Mouse (Mus musculus) small intestine, adult 2 months (tissue): ENCODE measurements around the gene Foxp4. TPM values are rescaled to one million over a fixed set of nuclear protein-coding genes. Genes with fewer than 3 reads are reported as not detected.

ENCODE experiments used
- H3K27ac ChIP-seq: fragments of 200-500 bp; 2 replicates; pipeline ENCODE4 v1.5.1; 2012; ENCODE audit warnings: low read depth, low read length, control low read depth, inconsistent platforms; ENCODE audit not compliant: insufficient read depth
- H3K27me3 ChIP-seq: fragments of 200-500 bp; 2 replicates; pipeline ENCODE4 v1.6.1; 2012; ENCODE audit warnings: mild to moderate bottlenecking, moderate library complexity, low read length, inconsistent platforms; ENCODE audit not compliant: control insufficient read depth, insufficient read depth
- H3K36me3 ChIP-seq: fragments of 200-500 bp; 2 replicates; pipeline ENCODE4 v1.6.1; 2012; ENCODE audit warnings: mild to moderate bottlenecking, low read length, control low read depth, inconsistent platforms; ENCODE audit not compliant: control insufficient read depth, insufficient read depth
- H3K4me1 ChIP-seq: fragments of 200-500 bp; 2 replicates; pipeline ENCODE4 v1.6.1; 2012; ENCODE audit warnings: low read length, inconsistent platforms, mixed read lengths; ENCODE audit not compliant: control insufficient read depth, insufficient read depth, insufficient read length
- H3K4me3 ChIP-seq: fragments of 200-500 bp; 2 replicates; pipeline ENCODE4 v1.5.1; 2012; ENCODE audit warnings: low read depth, mild to moderate bottlenecking, control low read depth, inconsistent platforms, low read length, moderate library complexity
- CTCF ChIP-seq: fragments of 200-500 bp; IDR thresholded peaks from 2 replicates; pipeline ENCODE4 v1.5.1; 2012; ENCODE audit warnings: low read depth, mild to moderate bottlenecking, control low read depth, inconsistent platforms, low read length, moderate library complexity, mixed read lengths; ENCODE audit not compliant: insufficient replicate concordance, insufficient read length; ENCODE audit errors: extremely low read depth
- POLR2A ChIP-seq: fragments of 200-500 bp; IDR thresholded peaks from 2 replicates; pipeline ENCODE4 v1.6.1; 2012; ENCODE audit warnings: low read depth, mild to moderate bottlenecking, control low read depth, inconsistent platforms, low read length, moderate library complexity
- WGBS: fragments of 180-500 bp; shearing (Covaris S2); methylation state at CpG from one replicate; pipeline ENCODE4 v1.1.7; 2018; 5-methylcytosine and 5-hydroxymethylcytosine counted together
- polyA plus RNA-seq: library from polyadenylated mRNA; depleted of rRNA; stranded (reverse); fragments of >200 nt; gene quantifications from 2 replicates; pipeline ENCODE4 v1.2.3, GENCODE M21; 2012

Gene Foxp4
- polyA plus RNA-seq, 1 experiment: 126 TPM

DNA sequence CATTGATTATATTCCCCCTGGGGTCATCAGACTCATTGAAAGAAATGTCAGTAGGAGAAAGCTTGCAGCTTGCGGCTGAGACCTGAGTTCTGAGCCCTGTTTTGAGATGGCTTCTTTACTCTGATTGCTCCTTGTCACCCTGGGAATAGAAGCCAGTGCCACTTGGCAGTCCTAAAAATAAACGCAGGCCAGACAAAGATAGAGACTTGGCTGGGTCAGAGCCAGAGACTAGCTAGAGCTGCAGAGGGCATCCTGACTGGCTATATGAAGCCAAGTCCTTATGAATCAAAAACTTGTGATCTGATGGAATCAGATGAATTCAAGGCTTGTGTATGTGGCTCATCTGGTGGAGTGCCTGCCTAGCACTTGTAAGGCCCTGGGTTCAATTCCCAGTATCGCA is 74.4 kb downstream of the Foxp4 start:
- no peaks in the 10 kb centered on the region for H3K36me3 ChIP-seq
- no peaks in the 10 kb centered on the region for H3K4me1 ChIP-seq
- WGBS: 73% methylated on average over 3 of the region's 3 CpGs
- H3K27me3 ChIP-seq: no peaks in the 10 kb centered on the region
- TF ChIP-seq CTCF (no peak), POLR2A (no peak)
- H3K27ac ChIP-seq: no peak overlapping the region
- no peak overlapping the region for H3K4me3 ChIP-seq

DNA sequence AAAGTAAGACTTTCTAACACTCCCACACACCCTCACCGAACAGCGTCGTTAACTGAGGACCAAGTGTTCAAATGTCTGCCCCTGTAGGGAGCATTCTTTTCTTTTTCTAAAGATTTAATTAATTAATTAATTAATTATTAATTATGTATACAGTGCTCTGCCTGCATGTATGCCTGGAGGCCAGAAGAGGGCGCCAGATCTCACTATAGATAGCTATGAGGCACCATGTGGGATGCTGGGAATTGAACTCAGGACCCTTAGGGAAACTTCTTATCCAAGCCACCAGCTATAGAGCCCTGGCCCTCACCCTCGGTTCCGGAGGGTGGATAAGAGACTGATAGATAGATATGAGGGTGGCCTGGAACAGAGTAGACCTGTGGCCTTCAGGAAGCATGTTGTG is 76.5 kb downstream of the Foxp4 start:
- Histone ChIP-seq H3K4me3 (no peak overlapping the region), H3K4me1 (no peaks in the 10 kb centered on the region), H3K27me3 (no peaks in the 10 kb centered on the region), H3K36me3 (no peaks in the 10 kb centered on the region), H3K27ac (no peak overlapping the region)
- TF ChIP-seq POLR2A (no peak), CTCF (peak; percentile 20; the same call in 1 of the 2 replicates)
- 86% methylated on average over 6 of the region's 6 CpGs for WGBS

GRCm38 (mm10) chr17:47845609-47846008 is 78.8 kb downstream of the Foxp4 start:
- Histone ChIP-seq H3K4me3 (no peak overlapping the region), H3K4me1 (peaks cover 9% of the 10 kb centered on the region), H3K27ac (no peak overlapping the region), H3K36me3 (no peaks in the 10 kb centered on the region), H3K27me3 (no peaks in the 10 kb centered on the region)
- 54% methylated on average over 11 of the region's 11 CpGs for WGBS
- TF ChIP-seq POLR2A (no peak), CTCF (no peak)

DNA sequence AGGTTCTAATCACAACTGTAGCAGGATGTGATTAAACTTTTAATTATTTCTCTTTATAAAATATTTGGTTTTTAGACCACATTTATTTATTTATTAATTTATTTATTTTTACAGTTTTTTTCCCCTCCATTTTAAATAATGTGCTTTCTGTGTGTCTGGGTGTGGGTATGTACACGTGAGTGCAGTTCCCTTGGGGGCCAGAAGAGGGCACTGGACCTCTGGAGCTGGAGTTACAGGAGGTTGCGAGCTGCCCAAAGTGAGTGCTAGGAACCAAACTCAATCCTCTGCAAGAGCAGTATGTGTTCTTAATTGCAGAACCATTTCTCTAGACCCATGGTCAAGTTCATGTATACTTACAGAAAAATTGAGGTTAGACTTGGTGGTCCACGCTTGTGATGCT is 81.0 kb downstream of the Foxp4 start:
- Histone ChIP-seq H3K4me3 (no peak overlapping the region), H3K27me3 (no peaks in the 10 kb centered on the region)
- WGBS: 95% methylated on average over 3 of the region's 3 CpGs

DNA sequence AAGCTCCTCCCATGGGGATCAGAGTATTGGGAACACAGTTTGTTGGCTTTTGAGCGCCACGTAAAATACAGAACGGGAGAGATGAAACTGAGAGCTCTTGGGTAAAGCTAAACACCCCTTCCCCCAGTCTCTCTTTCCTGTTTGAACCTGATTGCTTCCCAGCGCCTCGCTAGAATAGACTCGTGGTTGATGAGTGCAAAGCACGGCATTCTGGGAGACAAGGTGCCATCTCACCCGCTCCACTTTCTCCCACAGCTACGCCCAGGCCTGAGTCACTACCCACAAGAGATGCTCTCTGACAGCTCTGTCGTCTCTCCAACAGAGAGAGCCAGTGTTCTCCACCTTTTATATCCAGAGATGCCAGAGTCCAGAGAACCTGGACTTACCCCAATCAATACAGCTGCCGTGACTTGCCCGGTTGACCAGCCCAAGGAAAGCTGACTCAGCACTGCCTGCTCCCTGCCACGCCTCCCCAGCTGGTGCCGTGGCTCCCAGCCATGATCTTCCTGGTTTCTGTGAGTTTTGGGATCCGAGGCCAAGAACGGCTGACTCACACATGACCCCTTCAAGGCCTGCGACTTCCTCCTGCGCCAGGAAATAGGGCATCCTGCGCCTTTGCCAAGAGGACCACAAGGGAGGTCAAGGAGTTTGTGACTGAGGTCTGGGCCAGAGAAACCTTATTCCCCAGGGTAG is 82.4 kb downstream of the Foxp4 start:
- Histone ChIP-seq H3K36me3 (no peaks in the 10 kb centered on the region), H3K4me1 (peaks cover 9% of the 10 kb centered on the region), H3K4me3 (no peak overlapping the region), H3K27ac (0 out of 2 replicates have a peak overlapping the region, but pooled peaks have one; percentile 2), H3K27me3 (no peaks in the 10 kb centered on the region)
- TF ChIP-seq CTCF (no peak), POLR2A (no peak)
- 20% methylated on average over 19 of the region's 19 CpGs for WGBS

More for the DNA sequence above, 81.0 kb downstream of the Foxp4 start:
- peaks cover 9% of the 10 kb centered on the region for H3K4me1 ChIP-seq
- no peak overlapping the region for H3K27ac ChIP-seq
- H3K36me3 ChIP-seq: no peaks in the 10 kb centered on the region
- TF ChIP-seq CTCF: peak; percentile 25; the same call in 1 of the 2 replicates
- TF ChIP-seq POLR2A: no peak

DNA sequence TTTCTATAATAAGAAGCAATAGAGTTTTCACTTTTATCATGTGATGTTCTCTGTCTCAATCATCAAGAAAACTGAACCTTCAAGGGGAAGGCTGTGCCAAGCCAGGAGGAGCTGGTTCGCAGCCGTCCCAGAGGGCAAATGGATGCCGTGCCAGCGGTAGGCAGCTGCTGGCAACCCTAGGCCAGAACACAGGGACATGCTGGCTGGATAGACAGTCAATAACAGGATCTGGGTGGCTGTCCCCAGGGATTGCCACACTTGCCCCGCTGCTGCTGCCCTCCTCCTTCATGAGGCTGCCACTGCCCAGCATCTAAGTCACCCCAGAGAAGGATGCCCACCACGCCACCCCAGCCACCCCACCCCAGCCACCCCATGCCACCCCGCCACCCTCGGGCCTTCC is 82.9 kb downstream of the Foxp4 start:
- TF ChIP-seq POLR2A: no peak
- TF ChIP-seq CTCF: no peak
- Histone ChIP-seq H3K27me3 (no peaks in the 10 kb centered on the region), H3K27ac (no peak overlapping the region), H3K4me1 (peaks cover 9% of the 10 kb centered on the region), H3K36me3 (no peaks in the 10 kb centered on the region), H3K4me3 (no peak overlapping the region)
- 73% methylated on average over 8 of the region's 8 CpGs for WGBS

DNA sequence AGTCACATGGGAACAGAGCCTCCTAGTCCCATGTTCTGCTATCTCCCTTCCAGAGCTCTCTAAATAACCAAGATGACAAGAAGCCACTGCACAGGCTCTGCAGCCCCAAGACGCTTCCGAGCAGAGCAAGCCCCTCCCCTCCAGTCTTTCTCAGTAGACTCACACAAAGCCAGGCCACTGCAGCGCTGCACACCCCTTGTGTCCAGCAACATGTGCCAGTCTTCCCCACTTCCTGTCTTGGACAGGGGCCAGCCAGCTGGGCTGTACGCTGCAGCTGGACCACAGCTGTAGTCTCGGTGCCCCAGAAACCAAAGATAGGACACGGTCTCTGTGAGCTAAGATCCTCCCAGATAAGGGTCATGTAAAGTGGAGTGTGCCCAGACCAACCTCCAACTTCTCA is 86.6 kb downstream of the Foxp4 start:
- 24% methylated on average over 6 of the region's 6 CpGs for WGBS
- TF ChIP-seq CTCF (no peak), POLR2A (no peak)
- H3K27me3 ChIP-seq: peaks cover 21% of the 10 kb centered on the region
- no peak overlapping the region for H3K27ac ChIP-seq
- H3K4me3 ChIP-seq: no peak overlapping the region
- no peaks in the 10 kb centered on the region for H3K36me3 ChIP-seq
- H3K4me1 ChIP-seq: peaks cover 15% of the 10 kb centered on the region
